Mouse (Mus musculus): ENCODE data around the gene Crhbp.

Gene Crhbp

GRCm38 (mm10) chr13:95419204-95419749, 25.4 kb downstream of the Crhbp start:
- no peak for DNase-seq (ENCODE audit: low spot score in 2 of 2)

- DNase-seq (ENCODE audit: low spot score in 2 of 2), result no peak
These were observed 26.0 kb downstream of the Crhbp start for GRCm38 (mm10) chr13:95418575-95419203.

GRCm38 (mm10) chr13:95412257-95412656, 32.5 kb downstream of the Crhbp start:
- DNase-seq (ENCODE audit: low spot score in 2 of 2), result no peak

- no peak for DNase-seq (ENCODE audit: low spot score in 2 of 2)
These were observed 51.5 kb downstream of the Crhbp start for GRCm38 (mm10) chr13:95393242-95393641.

GRCm38 (mm10) chr13:95389866-95390865, 54.6 kb downstream of the Crhbp start:
- DNase-seq (ENCODE audit: low spot score in 2 of 2), result peak; percentile 39 to 79

- DNase-seq (ENCODE audit: low spot score in 2 of 2), result no peak
These were observed 56.5 kb downstream of the Crhbp start for GRCm38 (mm10) chr13:95388226-95388625.

GRCm38 (mm10) chr13:95382418-95382817, 62.3 kb downstream of the Crhbp start:
- no peak for DNase-seq (ENCODE audit: low spot score in 2 of 2)

Data from frontal cortex, postnatal 14 days (tissue).